In genomic region chr13:97240965-97241786, GRCm38 (mm10) we compare ENCODE assay signal across 8 mouse cellular contexts. TPM values are rescaled to one million over a fixed set of nuclear protein-coding genes. Genes with fewer than 3 reads are reported as not detected.
DNase-seq lines count a peak whose midpoint lies in the region; ATAC-seq and TF ChIP-seq lines count a peak whose summit lies in the region.

Gene Enc1 (plus strand): TSS chr13:97241105.

- H3K36me3 ChIP-seq in embryonic facial prominence, embryonic 13.5 days = peaks cover 13% of the 10 kb centered on the region
- H3K36me3 ChIP-seq in heart, adult 2 months (ENCODE audit: control insufficient read depth, insufficient read depth, low read length) = no peaks in the 10 kb centered on the region
- no peaks in the 10 kb centered on the region; the same call in 1 of the 2 replicates for H3K36me3 ChIP-seq in kidney, adult 2 months (ENCODE audit: control insufficient read depth, insufficient read depth, low read length)
- H3K36me3 ChIP-seq in limb, embryonic 13.5 days = peaks cover 15% of the 10 kb centered on the region
- 0 out of 2 replicates have a peak, but pooled peaks cover 6% of the 10 kb centered on the region for H3K36me3 ChIP-seq in midbrain, embryonic 15.5 days (replicated peaks)

- peaks cover 53% of the 10 kb centered on the region for H3K4me1 ChIP-seq in embryonic facial prominence, embryonic 13.5 days
- H3K4me1 ChIP-seq in heart, adult 2 months (ENCODE audit: control insufficient read depth, insufficient read depth, low read length) = peaks cover 15% of the 10 kb centered on the region
- peaks cover 3% of the 10 kb centered on the region; the same call in 1 of the 2 replicates for H3K4me1 ChIP-seq in kidney, adult 2 months (ENCODE audit: control insufficient read depth, insufficient read depth, low read length)
- peaks cover 71% of the 10 kb centered on the region for H3K4me1 ChIP-seq in limb, embryonic 13.5 days
- H3K4me1 ChIP-seq in midbrain, embryonic 15.5 days = peaks cover 57% of the 10 kb centered on the region

- TF ChIP-seq POLR2A in heart, adult 2 months (IDR thresholded peaks at IDR 0.05; ENCODE audit: insufficient read depth, low read depth, low read length) = peak; percentile 85
- peak; percentile 45 for TF ChIP-seq POLR2A in kidney, adult 2 months (IDR thresholded peaks at IDR 0.05; ENCODE audit: low read depth, low read length)

- peak; percentile 77 for TF ChIP-seq CTCF in heart, adult 2 months (IDR thresholded peaks at IDR 0.05)
- TF ChIP-seq CTCF in kidney, adult 2 months (conservative IDR thresholded peaks at IDR 0.05; ENCODE audit: insufficient read depth, insufficient read length, low read depth, low read length) = peak; percentile 50

- DNase-seq in 3T3-L1 (ENCODE audit: low read depth, low spot score) = peak; percentile 89
- peak; percentile 93 to 94 for DNase-seq in adrenal gland, postnatal 36 days
- peak; percentile 94 to 95 for DNase-seq in heart, adult 2 months
- peak; percentile 92 for DNase-seq in kidney, adult 2 months
- DNase-seq in spleen, postnatal 10 days (ENCODE audit: low spot score in 2 of 2) = peak; percentile 71 to 85

- H3K27me3 ChIP-seq in embryonic facial prominence, embryonic 13.5 days = no peaks in the 10 kb centered on the region
- H3K27me3 ChIP-seq in heart, adult 2 months (ENCODE audit: control insufficient read depth, insufficient read depth, low read length) = no peaks in the 10 kb centered on the region
- H3K27me3 ChIP-seq in kidney, adult 2 months (replicated peaks; ENCODE audit: control insufficient read depth, insufficient read depth, low read length) = no peaks in the 10 kb centered on the region
- 0 out of 2 replicates have a peak, but pooled peaks cover 3% of the 10 kb centered on the region for H3K27me3 ChIP-seq in limb, embryonic 13.5 days
- no peaks in the 10 kb centered on the region for H3K27me3 ChIP-seq in midbrain, embryonic 15.5 days (replicated peaks)

- no peaks in the 10 kb centered on the region for H3K79me2 ChIP-seq in heart, adult 2 months (replicated peaks; ENCODE audit: control insufficient read depth, insufficient read depth, low read length)

- H3K9me3 ChIP-seq in embryonic facial prominence, embryonic 13.5 days = no peaks in the 10 kb centered on the region
- no peaks in the 10 kb centered on the region for H3K9me3 ChIP-seq in limb, embryonic 13.5 days
- no peaks in the 10 kb centered on the region for H3K9me3 ChIP-seq in midbrain, embryonic 15.5 days

- peak within 1 kb of the TSS; percentile 93 for H3K9ac ChIP-seq in embryonic facial prominence, embryonic 13.5 days
- peak within 1 kb of the TSS; percentile 89 for H3K9ac ChIP-seq in heart, adult 2 months (ENCODE audit: low read depth, low read length)
- peak within 1 kb of the TSS; percentile 94 for H3K9ac ChIP-seq in limb, embryonic 13.5 days
- peak within 1 kb of the TSS; percentile 87 for H3K9ac ChIP-seq in midbrain, embryonic 15.5 days

- TF ChIP-seq EP300 in heart, adult 2 months (IDR thresholded peaks at IDR 0.05; ENCODE audit: insufficient read depth, low read depth, low read length) = no peak

- intact Hi-C loops in heart, adult 2 months (cut with DNase I) = loop anchor here (1.0 to 5.0 kb wide), 4 partner anchors 54 to 306 kb away; no protein-coding TSS in a partner anchor

- H3K4me2 ChIP-seq in embryonic facial prominence, embryonic 13.5 days = peak within 1 kb of the TSS; percentile 91
- H3K4me2 ChIP-seq in limb, embryonic 13.5 days (replicated peaks) = peak within 1 kb of the TSS; percentile 93
- peak within 1 kb of the TSS; percentile 78 for H3K4me2 ChIP-seq in midbrain, embryonic 15.5 days

- H3K4me3 ChIP-seq in embryonic facial prominence, embryonic 13.5 days = peak within 1 kb of the TSS; percentile 90
- H3K4me3 ChIP-seq in heart, adult 2 months = peak within 1 kb of the TSS; percentile 76
- H3K4me3 ChIP-seq in kidney, adult 2 months (ENCODE audit: insufficient read depth, low read depth, low read length) = peak within 1 kb of the TSS; percentile 74
- H3K4me3 ChIP-seq in limb, embryonic 13.5 days = peak within 1 kb of the TSS; percentile 93
- H3K4me3 ChIP-seq in midbrain, embryonic 15.5 days = peak within 1 kb of the TSS; percentile 79

- peak within 1 kb of the TSS; percentile 98 for H3K27ac ChIP-seq in embryonic facial prominence, embryonic 13.5 days
- peak within 1 kb of the TSS; percentile 92 for H3K27ac ChIP-seq in heart, adult 2 months
- peak within 1 kb of the TSS; percentile 36 for H3K27ac ChIP-seq in kidney, adult 2 months (ENCODE audit: insufficient read depth, low read depth, low read length)
- H3K27ac ChIP-seq in limb, embryonic 13.5 days = peak within 1 kb of the TSS; percentile 97
- peak within 1 kb of the TSS; percentile 92 for H3K27ac ChIP-seq in midbrain, embryonic 15.5 days

- ATAC-seq in embryonic facial prominence, embryonic 13.5 days (ENCODE audit: insufficient number of reproducible peaks, insufficient read depth, low FRiP score, low TSS enrichment, low read depth) = peak; percentile 87
- peak; percentile 90 for ATAC-seq in limb, embryonic 13.5 days (ENCODE audit: low FRiP score, low read depth)
- ATAC-seq in midbrain, embryonic 15.5 days (replicated peaks) = peak; percentile 91

- WGBS in embryonic facial prominence, embryonic 13.5 days = under 1% methylated on average over 89 of the region's 89 CpGs
- under 1% methylated on average over 87 of the region's 89 CpGs for whole genome bisulfite sequencing in heart, adult 2 months
- under 1% methylated on average over 88 of the region's 89 CpGs for WGBS in kidney, adult 2 months
- WGBS in limb, embryonic 13.5 days = under 1% methylated on average over 72 of the region's 89 CpGs
- WGBS in midbrain, embryonic 15.5 days = under 1% methylated on average over 86 of the region's 89 CpGs

RNA-seq across cellular contexts. Expression of gene Enc1, which starts in this region (rescaled TPM):
- total RNA-seq in adrenal gland, postnatal 36 days (2021) = 10 to 100 TPM in 1 of 2 experiments, 1 to 10 TPM in 1; 8.3 to 10.2 TPM
- polyA plus RNA-seq in embryonic facial prominence, embryonic 13.5 days (2015; fragmentation: Nextera tagmentation; extraction: Ambion mirVana) = 7.0 and 9.4 TPM in 2 replicates
- 1 to 10 TPM; 7.7 to 10.0 TPM for total RNA-seq in heart, adult 2 months (2021)
- polyA plus RNA-seq in heart, adult 2 months (2012; rRNA removed) = 5.2 and 6.3 TPM in 2 replicates
- 2.7 and 3.6 TPM in 2 replicates for polyA plus RNA-seq in kidney, adult 2 months (2012; rRNA removed)
- polyA plus RNA-seq in limb, embryonic 13.5 days (2015; fragmentation: Nextera tagmentation; extraction: Ambion mirVana) = 8.2 and 8.9 TPM in 2 replicates
- polyA plus RNA-seq in midbrain, embryonic 15.5 days (2015; fragmentation: Nextera tagmentation; extraction: Ambion mirVana) = 76.1 and 81.9 TPM in 2 replicates

Comparison
In these comparisons a context has a peak if more than half of its experiments do, and no peak if none do; other contexts are left out.
1. Peak in every context shown above with its lines: DNase-seq, ATAC-seq, H3K4me3 ChIP-seq and H3K27ac ChIP-seq.
2. H3K27ac ChIP-seq: peak in every context shown above with its lines; median percentile 98 in embryonic facial prominence, embryonic 13.5 days; 97 in limb, embryonic 13.5 days; 92 in heart, adult 2 months; 92 in midbrain, embryonic 15.5 days; 36 in kidney, adult 2 months.